Mouse (Mus musculus): ENCODE data around the gene Gm5155.
"Not testable (repeated sequence)": the region's sequence is repeated elsewhere in the genome, so short reads cannot be mapped to it uniquely, and the experiment has no call there.

Gene Gm5155

GRCm38 (mm10) chr7:17871467-17871866 lies at the start of gene Gm5155:
TSS of gene Gm5155 (plus strand) at chr7:17871767.
- no peak for DNase-seq (ENCODE audit: low read depth, low spot score)

DNA sequence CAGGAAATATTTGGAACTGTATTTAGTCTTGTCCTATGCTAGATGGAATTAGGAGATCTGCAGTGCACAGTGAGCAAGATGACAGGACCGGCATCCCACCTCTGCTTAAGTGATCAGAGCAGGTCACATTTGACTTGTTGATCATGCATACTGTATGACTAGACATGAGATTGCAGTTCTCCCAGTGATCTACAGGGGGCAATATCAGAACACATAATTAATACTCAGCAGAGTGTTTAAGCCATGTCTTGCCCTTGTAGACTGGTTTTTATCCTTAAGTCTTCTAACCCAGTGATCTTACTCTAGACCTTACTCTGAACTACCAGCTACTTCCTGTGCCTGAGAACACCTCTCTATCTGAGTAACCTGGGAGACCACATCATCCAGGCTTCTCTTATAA lies 791 bp upstream of the Gm5155 start:
- no peak for DNase-seq (ENCODE audit: low read depth, low spot score)

- DNase-seq (ENCODE audit: low read depth, low spot score): not testable (repeated sequence)
These were observed 23.8 kb downstream of the Gm5155 start for GRCm38 (mm10) chr7:17895341-17895740.

DNA sequence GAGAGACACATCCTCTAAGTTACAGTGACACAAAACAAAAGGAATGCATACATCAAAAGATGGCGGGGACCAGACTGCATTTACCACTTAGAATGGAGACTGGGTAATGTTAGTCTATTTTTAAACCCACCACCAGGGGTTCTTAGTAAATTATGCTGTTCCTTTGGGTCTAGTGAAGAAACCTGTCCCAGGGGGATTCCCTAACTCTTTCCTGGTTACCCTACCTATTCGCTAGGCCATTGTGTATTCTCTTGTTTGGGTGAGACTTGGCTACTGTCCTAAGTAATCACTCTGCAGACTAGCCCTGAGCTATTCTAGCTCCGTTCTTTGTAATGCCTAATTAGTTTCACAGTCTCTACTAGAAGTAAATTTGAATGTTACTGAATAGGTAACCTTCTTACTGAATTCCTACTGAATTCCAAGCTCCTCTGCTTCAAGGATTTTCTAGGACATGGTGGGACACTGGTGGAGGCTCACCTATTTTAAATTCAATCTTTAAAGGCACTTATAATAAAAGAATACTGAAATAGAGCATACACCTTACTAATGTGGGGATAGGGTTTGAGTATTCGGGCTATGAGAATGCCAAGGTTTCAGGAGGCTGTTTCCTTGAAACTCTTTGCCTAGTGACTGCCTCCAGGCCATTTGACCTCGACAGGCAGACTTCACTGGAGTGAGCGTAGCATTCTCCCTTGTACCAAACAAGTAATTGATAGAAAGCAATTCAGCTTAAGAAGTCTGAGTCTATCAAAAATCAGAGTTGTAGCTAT lies 31.8 kb downstream of the Gm5155 start:
- DNase-seq (ENCODE audit: low read depth, low spot score): no peak
